Mouse (Mus musculus): ENCODE results near the gene Ice2. TPM values are rescaled to one million over a fixed set of nuclear protein-coding genes. Genes with fewer than 3 reads are reported as not detected.
A peak's percentile ranks its signal among the peaks of the same experiment; 100 is the strongest.

Gene Ice2
- polyA plus RNA-seq, 1 experiment from 2014 or later, result 15.5 TPM

DNA sequence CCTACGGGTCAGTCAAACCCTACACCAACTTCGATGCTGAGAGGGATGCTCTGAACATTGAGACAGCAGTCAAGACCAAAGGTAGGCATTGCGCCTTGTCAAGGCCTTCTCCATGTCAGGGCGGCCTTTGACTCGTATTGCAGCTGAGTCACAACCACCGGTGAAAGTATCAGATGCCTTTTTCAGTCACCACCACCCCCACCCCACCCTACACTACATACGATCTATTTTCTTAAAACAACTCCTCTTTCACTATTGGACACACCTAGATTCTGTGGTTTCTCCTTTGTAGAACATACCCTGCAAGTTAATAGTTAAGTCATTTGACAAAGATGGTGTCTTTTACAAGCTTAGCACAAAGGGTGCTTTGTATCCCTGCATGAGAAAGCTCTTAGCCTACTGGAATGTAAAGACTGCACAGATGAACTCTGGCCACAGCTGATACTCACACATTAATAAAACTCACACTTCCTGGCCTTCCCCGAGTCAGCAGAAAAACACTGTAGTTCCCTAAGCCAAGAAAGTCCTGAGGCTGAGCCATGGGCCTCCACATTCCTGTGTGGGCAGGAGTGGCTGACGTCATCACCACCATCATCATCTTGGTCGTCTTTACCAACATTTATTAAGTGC is 69.7 kb downstream of the Ice2 start:
- Histone ChIP-seq H3K27ac (peak overlapping the region; percentile 55), H3K9me3 (no peaks in the 10 kb centered on the region), H3K4me2 (replicated peaks) (no peak overlapping the region), H3K4me1 (replicated peaks) (peaks cover 55% of the 10 kb centered on the region), H3K36me3 (peaks cover 7% of the 10 kb centered on the region; the same call in 1 of the 2 replicates), H3K9ac (no peak overlapping the region), H3K4me3 (replicated peaks) (no peak overlapping the region), H3K27me3 (replicated peaks) (no peaks in the 10 kb centered on the region)
- 50% methylated on average over 10 of the region's 10 CpGs for WGBS
- ATAC-seq, result peak; percentile 82

DNA sequence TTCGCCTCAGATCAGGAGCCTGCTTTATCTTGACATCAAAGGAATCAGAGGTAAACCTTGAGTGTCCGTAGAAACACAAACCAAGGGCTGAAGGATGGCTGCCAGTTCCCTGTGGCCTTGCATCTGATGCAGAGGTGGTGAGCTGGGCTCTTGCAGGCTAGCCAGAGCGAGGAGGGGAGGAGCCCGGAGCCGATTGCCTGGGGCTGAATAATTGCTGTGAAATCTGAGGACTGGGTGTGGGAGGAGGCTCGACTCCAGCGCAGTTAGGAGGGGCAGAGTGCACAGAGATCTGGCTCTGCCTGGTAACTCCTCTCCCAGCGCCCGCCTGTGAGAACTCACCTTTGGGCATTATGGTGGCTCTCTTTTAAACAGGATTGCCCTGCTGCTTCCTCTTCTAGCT is 71.3 kb downstream of the Ice2 start:
- no peaks in the 10 kb centered on the region for H3K9me3 ChIP-seq
- 0 out of 2 replicates have a peak, but pooled peaks cover 6% of the 10 kb centered on the region for H3K36me3 ChIP-seq
- H3K4me3 ChIP-seq (replicated peaks), result no peak overlapping the region
- ATAC-seq, result peak; percentile 75
- H3K4me1 ChIP-seq (replicated peaks), result peaks cover 59% of the 10 kb centered on the region
- 17% methylated on average over 9 of the region's 9 CpGs for WGBS
- H3K27ac ChIP-seq, result peak overlapping the region; percentile 22; the same call in 1 of the 2 replicates
- 0 out of 2 replicates have a peak overlapping the region, but pooled peaks have one; percentile 23 for H3K9ac ChIP-seq
- no peaks in the 10 kb centered on the region for H3K27me3 ChIP-seq (replicated peaks)
- H3K4me2 ChIP-seq (replicated peaks), result peak overlapping the region; percentile 14

DNA sequence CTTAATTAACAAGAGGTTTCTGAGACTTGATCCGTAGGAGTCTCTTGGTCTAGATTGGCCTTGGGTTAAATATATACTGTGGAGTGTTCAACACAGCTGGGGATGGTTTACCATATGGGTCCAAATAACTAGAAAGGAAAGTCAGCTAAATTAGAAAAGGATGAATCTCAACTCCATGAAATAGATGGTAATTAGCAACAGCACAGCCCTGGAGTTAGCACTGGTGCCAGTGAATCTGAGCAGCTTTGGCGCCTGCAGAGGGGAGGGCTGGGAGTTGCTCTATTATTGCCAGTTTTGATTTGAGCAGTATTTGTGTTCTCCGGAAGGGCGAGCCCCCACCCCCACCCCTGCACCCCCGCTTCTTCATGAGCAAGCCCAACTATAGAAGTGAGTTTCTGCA is 72.7 kb downstream of the Ice2 start:
- peak overlapping the region; percentile 62 for H3K27ac ChIP-seq
- WGBS, result 59% methylated on average over 5 of the region's 5 CpGs
- H3K36me3 ChIP-seq, result 0 out of 2 replicates have a peak, but pooled peaks cover 4% of the 10 kb centered on the region
- 0 out of 2 replicates have a peak overlapping the region, but pooled peaks have one; percentile 34 for H3K4me2 ChIP-seq (replicated peaks)
- H3K9me3 ChIP-seq, result no peaks in the 10 kb centered on the region
- no peak overlapping the region for H3K4me3 ChIP-seq (replicated peaks)
- ATAC-seq, result no peak
- peaks cover 58% of the 10 kb centered on the region for H3K4me1 ChIP-seq (replicated peaks)
- H3K9ac ChIP-seq, result no peak overlapping the region
- H3K27me3 ChIP-seq (replicated peaks), result no peaks in the 10 kb centered on the region

DNA sequence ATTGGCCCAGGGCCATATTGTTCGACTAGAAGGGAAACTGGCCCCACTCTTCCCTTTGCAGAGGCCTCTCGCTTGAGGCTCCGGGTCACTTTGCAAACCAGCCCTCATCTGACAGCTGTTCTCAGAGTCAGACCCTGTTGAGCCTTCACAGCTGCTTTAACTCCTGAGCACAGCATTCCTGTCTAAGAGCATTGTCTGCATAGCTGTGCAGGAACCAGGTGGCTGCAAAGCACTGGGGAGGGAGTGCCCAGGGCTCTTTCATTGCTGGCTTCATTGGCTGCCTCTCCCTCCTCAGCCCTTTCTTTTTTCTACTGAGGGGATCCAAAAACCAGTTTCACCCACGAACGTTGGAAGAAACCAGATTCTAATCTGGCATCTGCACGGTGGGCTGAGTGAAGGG is 73.2 kb downstream of the Ice2 start:
- peak overlapping the region; percentile 34 for H3K4me2 ChIP-seq (replicated peaks)
- no peaks in the 10 kb centered on the region for H3K27me3 ChIP-seq (replicated peaks)
- ATAC-seq, result 0 out of 2 replicates have a peak, but pooled peaks have one; percentile 8
- no peak overlapping the region for H3K4me3 ChIP-seq (replicated peaks)
- WGBS, result 18% methylated on average over 6 of the region's 6 CpGs
- peaks cover 53% of the 10 kb centered on the region for H3K4me1 ChIP-seq (replicated peaks)
- no peaks in the 10 kb centered on the region for H3K9me3 ChIP-seq
- H3K27ac ChIP-seq, result peak overlapping the region; percentile 62
- 0 out of 2 replicates have a peak, but pooled peaks cover 3% of the 10 kb centered on the region for H3K36me3 ChIP-seq
- no peak overlapping the region for H3K9ac ChIP-seq

DNA sequence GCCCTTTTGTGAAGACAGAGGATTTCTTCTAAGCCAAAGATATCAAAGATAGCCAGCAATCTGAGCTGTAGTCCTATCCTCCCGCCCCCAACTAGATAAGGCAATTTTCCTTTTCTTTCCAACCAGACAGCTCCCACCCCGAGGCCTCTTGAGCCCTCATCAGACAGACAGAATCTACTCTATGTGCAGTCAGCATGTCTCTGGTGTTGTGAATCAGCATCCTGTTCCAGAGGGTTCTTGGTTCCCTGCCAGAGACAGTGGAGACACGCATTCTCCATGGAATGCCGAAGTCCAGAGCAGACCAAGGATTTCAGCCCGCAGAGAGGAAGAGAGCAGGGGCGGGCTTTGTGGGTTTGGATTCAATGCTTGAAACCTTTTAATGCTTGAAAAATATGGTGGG is 75.0 kb downstream of the Ice2 start:
- H3K9ac ChIP-seq, result no peak overlapping the region
- H3K9me3 ChIP-seq, result no peaks in the 10 kb centered on the region
- 0 out of 2 replicates have a peak, but pooled peaks cover 2% of the 10 kb centered on the region for H3K36me3 ChIP-seq
- peak; percentile 42 for ATAC-seq
- H3K27ac ChIP-seq, result peak overlapping the region; percentile 57
- H3K4me2 ChIP-seq (replicated peaks), result no peak overlapping the region
- no peaks in the 10 kb centered on the region for H3K27me3 ChIP-seq (replicated peaks)
- H3K4me3 ChIP-seq (replicated peaks), result no peak overlapping the region
- 37% methylated on average over 6 of the region's 6 CpGs for WGBS
- H3K4me1 ChIP-seq (replicated peaks), result peaks cover 39% of the 10 kb centered on the region

DNA sequence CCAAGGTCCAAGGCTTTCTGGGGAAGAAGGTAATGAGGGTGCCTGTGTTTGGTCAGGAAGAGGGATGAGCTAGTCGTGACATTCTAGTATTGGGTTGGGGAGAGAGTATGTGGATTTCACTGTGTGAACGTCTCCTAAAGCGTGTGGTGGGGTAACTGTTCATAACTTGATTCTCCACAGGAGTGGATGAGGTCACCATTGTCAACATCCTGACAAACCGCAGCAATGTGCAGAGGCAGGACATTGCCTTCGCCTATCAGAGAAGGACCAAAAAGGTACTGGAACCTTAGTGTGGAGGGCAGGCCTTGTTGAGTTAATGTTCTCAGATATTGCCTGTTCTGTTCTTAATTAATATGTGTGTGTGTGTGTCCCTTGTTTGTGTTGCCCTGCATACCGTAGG is 78.2 kb downstream of the Ice2 start:
- Histone ChIP-seq H3K4me1 (replicated peaks) (peaks cover 13% of the 10 kb centered on the region), H3K27me3 (replicated peaks) (no peaks in the 10 kb centered on the region), H3K9me3 (no peaks in the 10 kb centered on the region), H3K4me2 (replicated peaks) (no peak overlapping the region), H3K9ac (no peak overlapping the region), H3K4me3 (replicated peaks) (no peak overlapping the region), H3K36me3 (0 out of 2 replicates have a peak, but pooled peaks cover 2% of the 10 kb centered on the region), H3K27ac (no peak overlapping the region)
- WGBS, result 76% methylated on average over 6 of the region's 6 CpGs
- no peak for ATAC-seq

DNA sequence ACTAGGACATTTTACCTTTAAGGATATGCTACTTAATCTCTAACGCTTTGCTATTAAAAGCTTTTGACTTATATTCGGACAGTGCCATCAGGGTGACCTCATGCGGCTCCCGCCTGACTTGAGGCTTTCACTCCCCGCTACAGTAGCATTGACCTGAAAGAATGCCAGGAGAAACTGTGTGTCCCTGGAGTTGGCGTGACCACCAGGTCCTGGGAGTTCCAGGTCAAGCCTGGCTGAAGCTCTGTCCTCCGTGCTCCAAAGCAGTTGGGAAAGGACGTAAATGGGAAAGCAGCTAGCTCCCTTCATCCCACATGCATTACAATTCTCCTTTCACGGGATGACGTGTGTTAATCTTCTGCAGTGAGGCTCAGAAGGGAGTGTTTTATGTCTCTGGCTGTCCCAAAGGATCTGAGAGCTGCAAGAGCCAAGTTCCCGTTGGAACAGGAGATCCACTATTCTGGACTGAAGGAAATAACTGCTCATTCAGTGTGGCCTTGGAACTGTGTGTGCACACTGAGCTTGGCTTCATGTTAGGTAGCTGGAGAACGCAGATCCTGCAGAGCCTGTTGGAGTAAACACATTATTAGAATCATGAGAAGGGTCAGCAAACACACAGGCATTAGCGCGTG is 79.6 kb downstream of the Ice2 start:
- no peak overlapping the region for H3K27ac ChIP-seq
- H3K4me1 ChIP-seq (replicated peaks), result peaks cover 5% of the 10 kb centered on the region; the same call in 1 of the 2 replicates
- 0 out of 2 replicates have a peak, but pooled peaks have one; percentile 23 for ATAC-seq
- no peak overlapping the region for H3K9ac ChIP-seq
- WGBS, result 62% methylated on average over 14 of the region's 14 CpGs
- no peaks in the 10 kb centered on the region for H3K9me3 ChIP-seq
- H3K4me2 ChIP-seq (replicated peaks), result no peak overlapping the region
- H3K4me3 ChIP-seq (replicated peaks), result no peak overlapping the region
- H3K27me3 ChIP-seq (replicated peaks), result no peaks in the 10 kb centered on the region
- H3K36me3 ChIP-seq, result peaks cover 2% of the 10 kb centered on the region; the same call in 1 of the 2 replicates

DNA sequence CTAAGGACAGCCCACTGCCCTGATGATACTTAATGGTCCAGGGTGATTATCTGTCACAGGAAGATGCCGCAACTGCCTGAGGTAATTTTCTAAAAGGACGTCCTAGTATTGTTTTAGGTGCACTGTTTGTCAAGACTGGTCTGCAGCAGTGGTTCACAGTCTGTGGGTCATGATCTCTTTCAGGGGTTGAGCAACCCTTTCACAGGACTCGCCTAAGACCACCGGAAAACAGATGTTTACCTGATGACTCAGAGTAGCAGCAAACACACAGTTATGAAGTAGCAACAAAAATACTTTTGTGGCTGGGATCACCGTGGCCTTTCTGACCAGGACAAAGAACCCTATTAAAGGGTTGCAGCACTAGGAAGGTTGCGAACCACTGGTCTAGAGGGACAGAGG is 80.1 kb downstream of the Ice2 start:
- H3K4me3 ChIP-seq (replicated peaks), result no peak overlapping the region
- no peaks in the 10 kb centered on the region for H3K27me3 ChIP-seq (replicated peaks)
- 0 out of 2 replicates have a peak, but pooled peaks cover 2% of the 10 kb centered on the region for H3K4me1 ChIP-seq (replicated peaks)
- H3K36me3 ChIP-seq, result peaks cover 4% of the 10 kb centered on the region
- H3K27ac ChIP-seq, result no peak overlapping the region
- H3K4me2 ChIP-seq (replicated peaks), result no peak overlapping the region
- H3K9ac ChIP-seq, result no peak overlapping the region
- ATAC-seq, result no peak
- no peaks in the 10 kb centered on the region for H3K9me3 ChIP-seq
- 58% methylated on average over 6 of the region's 6 CpGs for WGBS

DNA sequence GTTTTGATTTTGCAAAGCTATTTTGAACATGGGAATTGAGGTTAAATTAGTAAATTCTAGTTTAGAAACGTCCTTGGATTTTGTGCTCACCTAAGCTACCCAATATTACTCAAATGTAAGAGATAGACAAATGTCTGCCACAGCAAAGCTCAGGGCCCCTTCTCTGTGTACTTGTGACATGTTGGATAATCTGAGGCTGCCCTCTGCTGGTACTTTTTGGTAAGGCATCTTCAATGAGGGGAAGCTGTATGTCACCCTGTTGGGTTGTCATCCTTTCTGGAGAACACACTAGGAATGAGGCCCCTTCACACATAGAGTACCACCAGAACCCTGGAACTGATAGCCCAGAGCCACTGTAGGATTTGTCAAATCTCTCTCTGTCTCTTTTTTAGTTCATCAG is 82.6 kb downstream of the Ice2 start:
- WGBS, result 3% methylated on average over 1 of the region's 1 CpGs
- no peak overlapping the region for H3K4me3 ChIP-seq (replicated peaks)
- H3K36me3 ChIP-seq, result peaks cover 15% of the 10 kb centered on the region
- ATAC-seq, result peak; percentile 59
- no peaks in the 10 kb centered on the region for H3K9me3 ChIP-seq
- no peaks in the 10 kb centered on the region for H3K27me3 ChIP-seq (replicated peaks)
- no peak overlapping the region for H3K9ac ChIP-seq
- H3K4me2 ChIP-seq (replicated peaks), result no peak overlapping the region
- H3K27ac ChIP-seq, result no peak overlapping the region
- H3K4me1 ChIP-seq (replicated peaks), result no peaks in the 10 kb centered on the region

Other genes with a start within 250 kb of the Ice2 start
- gene Anxa2, start 55.7 kb downstream of the Ice2 start, polyA plus RNA-seq (2015; fragmentation: Nextera tagmentation; extraction: Ambion mirVana), result 462 and 533 TPM in 2 replicates